Mouse (Mus musculus): Measurements from ENCODE around the gene Olfr519.

Gene Olfr519

GRCm38 (mm10) chr7:108894320-108894719 lies at the start of gene Olfr519:
Gene Olfr519 (minus strand): TSS chr7:108894420.
- 89% methylated on average over 5 of the region's 5 CpGs for WGBS

- 8% methylated on average over 2 of the region's 2 CpGs for WGBS
Measured at GRCm38 (mm10) chr7:108944002-108944401, 49.8 kb upstream of the Olfr519 start.

- WGBS, result 63% methylated on average over 9 of the region's 9 CpGs
Measured at GRCm38 (mm10) chr7:108941466-108941865, 47.2 kb upstream of the Olfr519 start.

GRCm38 (mm10) chr7:108936591-108936990 lies 42.4 kb upstream of the Olfr519 start:
- 95% methylated on average over 4 of the region's 4 CpGs for whole genome bisulfite sequencing

GRCm38 (mm10) chr7:108935411-108935810 lies 41.2 kb upstream of the Olfr519 start:
- 70% methylated on average over 7 of the region's 7 CpGs for WGBS

- 2% methylated on average over 8 of the region's 8 CpGs for WGBS
Measured at GRCm38 (mm10) chr7:108934836-108935235, 40.6 kb upstream of the Olfr519 start.

- WGBS, result 2% methylated on average over 50 of the region's 50 CpGs
Measured at GRCm38 (mm10) chr7:108933794-108934731, 39.8 kb upstream of the Olfr519 start, which contains the start of gene Eif3f. Gene Eif3f (plus strand): TSS chr7:108934417.

GRCm38 (mm10) chr7:108929726-108930393 lies 35.6 kb upstream of the Olfr519 start, which contains the start of gene Nlrp10:
Gene Nlrp10 (minus strand): TSS chr7:108930178.
- 75% methylated on average over 6 of the region's 6 CpGs for WGBS

- 63% methylated on average over 11 of the region's 11 CpGs for WGBS
Measured at GRCm38 (mm10) chr7:108928280-108929188, 34.3 kb upstream of the Olfr519 start.

- WGBS, result 71% methylated on average over 4 of the region's 4 CpGs
Measured at GRCm38 (mm10) chr7:108927043-108927442, 32.8 kb upstream of the Olfr519 start.

GRCm38 (mm10) chr7:108903969-108904368 lies 9.7 kb upstream of the Olfr519 start:
- WGBS, result 73% methylated on average over 2 of the region's 2 CpGs

- 76% methylated on average over 4 of the region's 4 CpGs for WGBS
Measured at GRCm38 (mm10) chr7:108884906-108885305, 9.3 kb downstream of the Olfr519 start, which contains the start of gene Olfr518. Gene Olfr518 (minus strand): TSS chr7:108885006.

- 67% methylated on average over 2 of the region's 2 CpGs for WGBS
Measured at GRCm38 (mm10) chr7:108872279-108872678, 21.9 kb downstream of the Olfr519 start, which contains the start of gene Olfr517. Gene Olfr517 (minus strand): TSS chr7:108872379.

- WGBS, result 87% methylated on average over 2 of the region's 2 CpGs
Measured at GRCm38 (mm10) chr7:108850429-108850828, 43.8 kb downstream of the Olfr519 start, which contains the start of gene Olfr516. Gene Olfr516 (minus strand): TSS chr7:108850529.

All from cerebral cortex, adult 2 months (tissue).